8 mouse cellular contexts compared by ENCODE assay signal in the genomic region with DNA sequence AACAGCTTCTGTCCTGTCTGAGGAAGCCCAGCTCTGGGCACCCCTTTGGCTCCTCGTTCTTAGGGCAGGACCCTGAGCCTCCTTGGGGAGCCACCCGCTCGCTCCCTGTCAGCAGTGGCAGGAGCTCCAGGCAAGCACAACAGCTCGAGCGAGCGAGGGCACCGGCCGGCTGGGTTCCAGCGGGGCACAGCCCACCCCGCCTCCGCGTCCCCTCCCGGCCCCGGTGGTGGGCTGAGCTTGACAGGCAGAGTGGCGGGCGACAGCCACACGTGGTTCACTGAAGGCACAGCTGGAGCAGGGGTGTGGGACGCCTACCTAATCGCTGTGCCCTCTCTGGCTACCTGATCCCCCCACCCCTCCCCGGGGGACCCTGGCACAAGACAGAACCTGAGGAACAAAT. TPM values are rescaled to one million over a fixed set of nuclear protein-coding genes. Genes with fewer than 3 reads are reported as not detected.
DNase-seq lines count a peak whose midpoint lies in the region; ATAC-seq and TF ChIP-seq lines count a peak whose summit lies in the region.

No protein-coding gene starts in this region.

- H3K9ac ChIP-seq in CH12.LX (ENCODE audit: insufficient read depth, low read depth), result no peak overlapping the region
- peak overlapping the region; percentile 67 for H3K9ac ChIP-seq in forebrain, embryonic 13.5 days
- H3K9ac ChIP-seq in liver, embryonic 13.5 days, result 0 out of 2 replicates have a peak overlapping the region, but pooled peaks have one; percentile 3

- ATAC-seq in forebrain, embryonic 13.5 days, result peak; percentile 69
- no peak for ATAC-seq in liver, embryonic 13.5 days (ENCODE audit: low read depth)
- no peak for ATAC-seq in CD4-positive, CD25-positive, alpha-beta regulatory T cell, adult 4 months

- dilution Hi-C loops in CH12.LX (cut with MboI; ENCODE audit: extremely low pct_ligation_motif_present, extremely low pct_unique_long_range_greater_than_20kb, low sequenced_read_pairs), result no loop called here

- TF ChIP-seq RAD21 in CH12.LX (IDR thresholded peaks at IDR 0.05; ENCODE audit: low read depth, low read length), result no peak

- peaks cover 0 to 2% of the 10 kb centered on the region in 2 experiments; a peak in 1 of 4 replicates for H3K4me1 ChIP-seq in CH12.LX (ENCODE audit: control insufficient read depth in 1 of 2, insufficient read depth in 2 of 2)
- H3K4me1 ChIP-seq in forebrain, embryonic 13.5 days, result peaks cover 14% of the 10 kb centered on the region
- peaks cover 5% of the 10 kb centered on the region; the same call in 1 of the 2 replicates for H3K4me1 ChIP-seq in liver, embryonic 13.5 days (replicated peaks)
- H3K4me1 ChIP-seq in cerebellum, adult 2 months (ENCODE audit: control insufficient read depth, insufficient read depth, low read length), result no peaks in the 10 kb centered on the region

- H3K79me2 ChIP-seq in CH12.LX (replicated peaks; ENCODE audit: control insufficient read depth, extremely low read depth, insufficient read depth, poor library complexity, severe bottlenecking), result no peaks in the 10 kb centered on the region

- no peaks in the 10 kb centered on the region for H3K36me3 ChIP-seq in CH12.LX (replicated peaks in 1 of 2; ENCODE audit: control insufficient read depth in 1 of 2, insufficient read depth in 1 of 2, low read length in 1 of 2)
- no peaks in the 10 kb centered on the region for H3K36me3 ChIP-seq in forebrain, embryonic 13.5 days (ENCODE audit: poor library complexity, severe bottlenecking)
- no peaks in the 10 kb centered on the region for H3K36me3 ChIP-seq in liver, embryonic 13.5 days

- DNase-seq in heart, adult 11 months, result peak; percentile 85
- DNase-seq in heart, adult 18-20 months, result no peak
- DNase-seq in CH12.LX (ENCODE audit: extremely low read depth), result no peak
- DNase-seq in liver, embryonic 13.5 days, result no peak
- no peak for DNase-seq in layer of hippocampus, adult 9-11 months
- DNase-seq in cerebellum, adult 2 months, result no peak

- no peak overlapping the region for H3K4me3 ChIP-seq in CH12.LX (replicated peaks in 1 of 3; ENCODE audit: low read depth in 2 of 3, low read length in 2 of 3, poor library complexity in 1 of 3)
- H3K4me3 ChIP-seq in forebrain, embryonic 13.5 days, result peak overlapping the region; percentile 49
- H3K4me3 ChIP-seq in liver, embryonic 13.5 days (replicated peaks), result peak overlapping the region; percentile 43
- H3K4me3 ChIP-seq in cerebellum, adult 2 months (replicated peaks; ENCODE audit: insufficient read depth, low read depth, low read length), result no peak overlapping the region

- H3K4me2 ChIP-seq in CH12.LX (ENCODE audit: insufficient read depth, low read depth, poor library complexity, severe bottlenecking), result 0 out of 2 replicates have a peak overlapping the region, but pooled peaks have one; percentile 7
- H3K4me2 ChIP-seq in forebrain, embryonic 13.5 days, result peak overlapping the region; percentile 96
- H3K4me2 ChIP-seq in liver, embryonic 13.5 days, result peak overlapping the region; percentile 61

- no peak for TF ChIP-seq EP300 in CH12.LX (IDR thresholded peaks at IDR 0.05; ENCODE audit: low read length)

- in situ Hi-C loops in CH12.LX (cut with MboI; ENCODE audit: low pct_ligation_motif_present, low pct_unique_long_range_greater_than_20kb, low sequenced_read_pairs), result loop anchor here (5.0 kb wide), 1 partner anchor 273 kb away; no protein-coding TSS in a partner anchor

- TF ChIP-seq POLR2A in CH12.LX (IDR thresholded peaks at IDR 0.05; ENCODE audit: low read depth, low read length), result no peak
- TF ChIP-seq POLR2A in cerebellum, adult 2 months (IDR thresholded peaks at IDR 0.05; ENCODE audit: borderline replicate concordance, insufficient read depth, low read length), result no peak

- H3K27ac ChIP-seq in CH12.LX (ENCODE audit: insufficient read depth, low read depth), result no peak overlapping the region
- H3K27ac ChIP-seq in forebrain, embryonic 13.5 days, result no peak overlapping the region
- no peak overlapping the region for H3K27ac ChIP-seq in liver, embryonic 13.5 days
- no peak overlapping the region for H3K27ac ChIP-seq in cerebellum, adult 2 months (ENCODE audit: insufficient read depth, low read length)

- H3K9me3 ChIP-seq in CH12.LX (replicated peaks; ENCODE audit: low read length), result no peaks in the 10 kb centered on the region
- no peaks in the 10 kb centered on the region for H3K9me3 ChIP-seq in forebrain, embryonic 13.5 days (replicated peaks)
- H3K9me3 ChIP-seq in liver, embryonic 13.5 days (replicated peaks), result no peaks in the 10 kb centered on the region

- under 1% methylated on average over 20 of the region's 20 CpGs for WGBS in forebrain, embryonic 13.5 days
- WGBS in liver, embryonic 13.5 days (ENCODE audit: insufficient replicate concordance), result 2% methylated on average over 20 of the region's 20 CpGs
- 2% methylated on average over 20 of the region's 20 CpGs for WGBS in cerebellum, adult 2 months

- peaks cover 90% of the 10 kb centered on the region for H3K27me3 ChIP-seq in CH12.LX (replicated peaks)
- H3K27me3 ChIP-seq in forebrain, embryonic 13.5 days, result peaks cover 35% of the 10 kb centered on the region
- peaks cover 47% of the 10 kb centered on the region for H3K27me3 ChIP-seq in liver, embryonic 13.5 days
- H3K27me3 ChIP-seq in cerebellum, adult 2 months (ENCODE audit: control insufficient read depth, insufficient read depth, low read length), result no peaks in the 10 kb centered on the region

- TF ChIP-seq CTCF in CH12.LX (conservative IDR thresholded peaks at IDR 0.05 in 1 of 2, IDR thresholded peaks at IDR 0.05 in 1 of 2; ENCODE audit: low read depth in 2 of 2, low read length in 2 of 2), result no peak
- no peak for TF ChIP-seq CTCF in cerebellum, adult 2 months (IDR thresholded peaks at IDR 0.05; ENCODE audit: borderline replicate concordance, insufficient read depth, low read depth, low read length)

TF ChIP-seq in CH12.LX, 34 proteins besides CTCF, POLR2A, EP300 and RAD21:
- no peak for TF ChIP-seq JUND (conservative IDR thresholded peaks at IDR 0.05; ENCODE audit: low read depth, low read length)

RNA-seq across cellular contexts. Expression of a gene that starts 0.5 kb away (rescaled TPM):
- under 1 TPM; 0.15 to 0.65 TPM for total RNA-seq in heart, adult 18-20 months (2021)
- total RNA-seq in CH12.LX (2012; rRNA removed) (not detected in 2 replicates), CH12.LX (2014; rRNA removed) (not detected in 2 replicates)
- polyA plus RNA-seq in CH12.LX (2012; ENCODE audit: insufficient read length, low read depth), result not detected in 2 replicates
- 3.4 and 4.1 TPM in 2 replicates for polyA plus RNA-seq in forebrain, embryonic 13.5 days (2015; fragmentation: Nextera tagmentation; extraction: Ambion mirVana)
- not detected in 2 replicates for polyA plus RNA-seq in liver, embryonic 13.5 days (2015; fragmentation: Nextera tagmentation; extraction: Ambion mirVana)
- polyA plus RNA-seq in CD4-positive, CD25-positive, alpha-beta regulatory T cell, adult 4 months (2017; shearing (Covaris generic)), result not detected
- polyA plus RNA-seq in cerebellum, adult 2 months (2012; rRNA removed), result 0.33 and 0.57 TPM in 2 replicates

RNA-seq across cellular contexts. Expression of a gene that starts 16.7 kb away (rescaled TPM):
- 10 to 100 TPM in 1 of 2 experiments, 1 to 10 TPM in 1; 6.2 to 10.4 TPM for total RNA-seq in heart, adult 18-20 months (2021)
- total RNA-seq in CH12.LX (2012; rRNA removed) (71.7 and 84.1 TPM in 2 replicates), CH12.LX (2014; rRNA removed) (97.1 and 98.0 TPM in 2 replicates)
- polyA plus RNA-seq in CH12.LX (2012; ENCODE audit: insufficient read length, low read depth), result 118 and 147 TPM in 2 replicates
- 79.4 and 83.0 TPM in 2 replicates for polyA plus RNA-seq in forebrain, embryonic 13.5 days (2015; fragmentation: Nextera tagmentation; extraction: Ambion mirVana)
- polyA plus RNA-seq in liver, embryonic 13.5 days (2015; fragmentation: Nextera tagmentation; extraction: Ambion mirVana), result 75.0 and 78.7 TPM in 2 replicates
- 10 to 100 TPM; 45.5 to 48.1 TPM for polyA plus RNA-seq in CD4-positive, CD25-positive, alpha-beta regulatory T cell, adult 4 months (2017; shearing (Covaris generic))
- polyA plus RNA-seq in cerebellum, adult 2 months (2012; rRNA removed), result 32.2 and 32.9 TPM in 2 replicates

Comparison
In these comparisons a context has a peak if more than half of its experiments do, and no peak if none do; other contexts are left out.
1. H3K4me2 ChIP-seq: peak in every context shown above with its lines; median percentile 96 in forebrain, embryonic 13.5 days; 61 in liver, embryonic 13.5 days; 7 in CH12.LX.
2. H3K4me3 ChIP-seq: peak in forebrain, embryonic 13.5 days (single experiment) and liver, embryonic 13.5 days (single experiment); none in CH12.LX (0 of 3) and cerebellum, adult 2 months (single experiment).